Mouse (Mus musculus): ENCODE measurements around the gene Tcea2. TPM values are rescaled to one million over a fixed set of nuclear protein-coding genes. Genes with fewer than 3 reads are reported as not detected.

Tcea2 gene
- total RNA-seq, 2 experiments from 2014 or later: 9.8 to 21.5 TPM

GRCm38 (mm10) chr2:181706668-181707067, 26.6 kb downstream of the Tcea2 start:
- ATAC-seq (replicated peaks; ENCODE audit: poor library complexity): peak; percentile 93

GRCm38 (mm10) chr2:181713749-181714148, 33.6 kb downstream of the Tcea2 start:
- ATAC-seq (replicated peaks; ENCODE audit: poor library complexity): no peak

GRCm38 (mm10) chr2:181714903-181715326, 34.8 kb downstream of the Tcea2 start, which contains the start of gene Oprl1:
Gene Oprl1, plus strand, starts transcription at chr2:181715016.
- ATAC-seq (replicated peaks; ENCODE audit: poor library complexity): peak; percentile 87

- 0 out of 2 replicates have a peak, but pooled peaks have one; percentile 1 for ATAC-seq (replicated peaks; ENCODE audit: poor library complexity)
These were observed 35.3 kb downstream of the Tcea2 start for GRCm38 (mm10) chr2:181715382-181715781.

- ATAC-seq (replicated peaks; ENCODE audit: poor library complexity): no peak
These were observed 36.9 kb downstream of the Tcea2 start for GRCm38 (mm10) chr2:181716991-181717390.

- no peak for ATAC-seq (replicated peaks; ENCODE audit: poor library complexity)
These were observed 40.0 kb downstream of the Tcea2 start for GRCm38 (mm10) chr2:181720061-181720460.

GRCm38 (mm10) chr2:181721200-181721599, 41.1 kb downstream of the Tcea2 start:
- ATAC-seq (replicated peaks; ENCODE audit: poor library complexity): no peak

- peak; percentile 85 for ATAC-seq (replicated peaks; ENCODE audit: poor library complexity)
These were observed 42.1 kb downstream of the Tcea2 start for GRCm38 (mm10) chr2:181722213-181722612.

- no peak for ATAC-seq (replicated peaks; ENCODE audit: poor library complexity)
These were observed 47.7 kb downstream of the Tcea2 start for GRCm38 (mm10) chr2:181727659-181728262.

GRCm38 (mm10) chr2:181730051-181730450, 49.9 kb downstream of the Tcea2 start:
- no peak for ATAC-seq (replicated peaks; ENCODE audit: poor library complexity)

Other genes starting within 250 kb of the Tcea2 start
- gene Zbtb46, start 220.9 kb upstream of the Tcea2 start, total RNA-seq (2015): 1.2 and 1.8 TPM in 2 replicates
- gene Zbtb46, start 220.9 kb upstream of the Tcea2 start, total RNA-seq (2017): 1.9 and 5.4 TPM in 2 replicates
- gene Abhd16b, start 187.1 kb upstream of the Tcea2 start, total RNA-seq (2015): not detected in 2 replicates
- gene Abhd16b, start 187.1 kb upstream of the Tcea2 start, total RNA-seq (2017): not detected in 2 replicates
- gene Tpd52l2, start 183.2 kb upstream of the Tcea2 start, total RNA-seq (2015): 47.1 and 60.0 TPM in 2 replicates
- 99.2 and 119 TPM in 2 replicates for gene Tpd52l2, start 183.2 kb upstream of the Tcea2 start, total RNA-seq (2017)
- gene Dnajc5, start 159.8 kb upstream of the Tcea2 start, total RNA-seq (2015): 25.0 and 30.7 TPM in 2 replicates
- gene Dnajc5, start 159.8 kb upstream of the Tcea2 start, total RNA-seq (2017): 37.4 and 40.0 TPM in 2 replicates
- 72.0 and 87.0 TPM in 2 replicates for gene Uckl1, start 95.4 kb upstream of the Tcea2 start, total RNA-seq (2015)
- 54.7 and 67.0 TPM in 2 replicates for gene Uckl1, start 95.4 kb upstream of the Tcea2 start, total RNA-seq (2017)
- gene Prpf6, start 88.4 kb upstream of the Tcea2 start, total RNA-seq (2015): 19.2 and 20.3 TPM in 2 replicates
- 79.3 and 93.2 TPM in 2 replicates for gene Prpf6, start 88.4 kb upstream of the Tcea2 start, total RNA-seq (2017)
- gene Zfp512b, start 87.5 kb upstream of the Tcea2 start, total RNA-seq (2015): 8.1 and 13.5 TPM in 2 replicates
- gene Zfp512b, start 87.5 kb upstream of the Tcea2 start, total RNA-seq (2017): 7.6 and 16.4 TPM in 2 replicates
- gene Samd10, start 81.1 kb upstream of the Tcea2 start, total RNA-seq (2015): 9.0 and 10.9 TPM in 2 replicates
- 2.0 TPM in 2 replicates for gene Samd10, start 81.1 kb upstream of the Tcea2 start, total RNA-seq (2017)
- gene Gm29797, start 23.3 kb upstream of the Tcea2 start, total RNA-seq (2015): not detected in 2 replicates
- not detected in 2 replicates for gene Gm29797, start 23.3 kb upstream of the Tcea2 start, total RNA-seq (2017)
- gene Sox18, start 8.7 kb upstream of the Tcea2 start, total RNA-seq (2015): not detected in 2 replicates
- gene Sox18, start 8.7 kb upstream of the Tcea2 start, total RNA-seq (2017): not detected in 2 replicates
- gene Rgs19, start 13.7 kb downstream of the Tcea2 start, total RNA-seq (2015): 330 and 337 TPM in 2 replicates
- 81.1 and 100 TPM in 2 replicates for gene Rgs19, start 13.7 kb downstream of the Tcea2 start, total RNA-seq (2017)
- not detected in 2 replicates for gene Lkaaear1, start 18.1 kb downstream of the Tcea2 start, total RNA-seq (2015)
- gene Lkaaear1, start 18.1 kb downstream of the Tcea2 start, total RNA-seq (2017): not detected in 2 replicates
- not detected in 2 replicates for gene Oprl1, start 34.7 kb downstream of the Tcea2 start, total RNA-seq (2015)
- not detected in 2 replicates for gene Oprl1, start 34.7 kb downstream of the Tcea2 start, total RNA-seq (2017)
- gene Myt1, start 83.0 kb downstream of the Tcea2 start, total RNA-seq (2015): not detected in 2 replicates
- not detected in 2 replicates for gene Myt1, start 83.0 kb downstream of the Tcea2 start, total RNA-seq (2017)
- gene Pcmtd2, start 157.5 kb downstream of the Tcea2 start, total RNA-seq (2015): 14.1 and 14.6 TPM in 2 replicates
- gene Pcmtd2, start 157.5 kb downstream of the Tcea2 start, total RNA-seq (2017): 15.5 and 22.2 TPM in 2 replicates
- 34.7 and 38.3 TPM in 2 replicates for gene Polr3k, start 184.0 kb downstream of the Tcea2 start, total RNA-seq (2015)
- 30.3 and 31.9 TPM in 2 replicates for gene Polr3k, start 184.0 kb downstream of the Tcea2 start, total RNA-seq (2017)

Measured in megakaryocyte progenitor cell, adult 5-6 weeks (primary cell).